Mouse (Mus musculus) erythroblast, embryonic 14.5 days (primary cell): ENCODE measurements around the gene Entpd1.

Source experiments
- GATA1 ChIP-seq: IDR thresholded peaks from 2 replicates; pipeline ENCODE4 v1.6.1; 2012; ENCODE audit warnings: low read length, inconsistent platforms, mixed read lengths
- TAL1 ChIP-seq: IDR thresholded peaks from 3 replicates; pipeline ENCODE4 v1.6.1; 2012; ENCODE audit warnings: low read length, inconsistent platforms, mixed read lengths

DNA sequence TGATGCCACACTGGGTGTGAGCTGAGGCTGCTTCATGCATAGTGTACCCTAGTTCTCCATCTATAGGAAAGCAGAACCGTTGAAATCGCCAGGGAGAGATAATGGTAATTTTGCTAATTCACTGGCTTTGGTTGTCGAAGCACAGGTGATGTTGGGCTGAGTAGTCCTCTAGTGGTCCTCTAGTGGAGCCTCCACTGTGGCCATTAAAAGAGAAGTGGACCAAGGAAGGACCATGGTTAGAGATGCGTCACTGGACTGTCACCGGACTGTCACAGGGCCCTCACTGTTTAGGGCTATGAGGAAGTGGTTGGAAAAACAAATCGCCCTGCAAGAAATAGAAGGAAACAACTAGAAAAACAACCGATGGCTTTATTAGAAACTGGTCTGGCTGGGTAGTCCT lies 25.4 kb downstream of the Entpd1 start:
- TF ChIP-seq TAL1 (no peak), GATA1 (no peak)
